Mouse (Mus musculus) v-Abl transformed pro-B cells (cell line): Measurements from ENCODE around the gene Gm21818.
"Not testable (repeated sequence)": the region's sequence is repeated elsewhere in the genome, so short reads cannot be mapped to it uniquely, and the experiment has no call there.

ENCODE experiments used
- in situ Hi-C, 2 experiments: fragments of 400-800 bp; cut with MboI; formaldehyde crosslinking; loops; one replicate each; pipeline ENCODE4 v1.15.1; 2025; ENCODE audit not compliant: unreplicated experiment in 2 of 2

The Gm21818 gene

DNA sequence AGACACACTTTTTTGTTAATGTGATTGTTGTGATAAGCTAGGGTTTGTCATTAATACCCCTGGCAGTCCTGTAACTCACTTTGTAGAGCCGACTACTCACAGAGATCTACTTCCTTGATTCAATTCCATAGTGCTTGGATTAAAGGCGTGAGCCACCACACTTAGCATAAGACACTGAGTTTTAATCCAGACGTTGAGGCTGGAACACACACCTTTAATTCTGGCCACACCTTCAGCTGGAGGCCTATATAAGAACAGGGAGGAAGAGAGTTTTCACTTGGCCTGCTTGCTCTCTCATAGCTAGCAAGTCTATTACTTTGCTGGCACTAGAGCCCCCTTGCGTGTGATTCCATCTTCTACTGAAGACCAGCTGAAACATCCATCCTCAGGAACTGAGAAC, at the start of gene Gm21818:
TSS of gene Gm21818 (plus strand) at position 301 of the 400 bp plus-strand sequence.
- in situ Hi-C loops = not testable (repeated sequence)

DNA sequence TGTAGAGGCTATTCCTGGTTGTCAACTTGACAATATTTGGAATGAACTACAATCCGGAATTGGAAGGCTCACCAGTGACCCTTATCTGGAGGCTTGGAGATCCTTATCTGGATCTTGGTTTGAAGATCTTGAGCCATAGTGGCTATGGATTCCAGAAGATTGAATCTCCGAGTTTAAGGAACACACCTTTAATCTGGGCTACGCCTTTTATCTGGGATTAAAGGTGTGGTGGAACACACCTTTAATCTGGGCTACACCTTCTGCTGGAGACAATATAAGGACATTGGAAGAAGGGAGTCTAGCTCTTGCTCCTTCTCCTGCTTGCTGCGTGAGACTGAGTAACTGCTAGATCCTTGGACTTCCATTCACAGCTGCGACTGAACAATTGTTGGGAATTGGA, 32.3 kb upstream of the Gm21818 start, which contains the start of gene Gm20767:
TSS of gene Gm20767 (plus strand) at position 301 of the 400 bp plus-strand sequence.
- in situ Hi-C loops = not testable (repeated sequence)

DNA sequence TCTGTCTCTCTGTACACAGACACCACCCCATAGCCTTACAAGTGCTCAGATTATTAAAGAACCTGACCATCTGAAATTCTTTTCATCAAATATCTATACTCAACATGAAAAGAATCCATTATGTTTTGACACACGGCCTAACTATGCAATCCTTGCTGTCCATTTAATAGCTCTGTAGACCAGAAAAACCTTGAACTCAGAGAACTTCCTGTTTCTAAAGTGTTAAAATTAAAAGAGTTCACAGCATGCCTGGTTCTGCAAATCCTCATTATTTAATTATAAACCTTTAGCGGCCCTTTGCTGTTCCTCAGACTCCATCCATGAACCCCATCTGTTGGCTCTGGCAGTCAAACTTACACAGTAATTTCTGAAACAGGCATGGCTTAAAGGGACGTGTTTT, 29.9 kb upstream of the Gm21818 start:
- in situ Hi-C loops = not testable (repeated sequence)

DNA sequence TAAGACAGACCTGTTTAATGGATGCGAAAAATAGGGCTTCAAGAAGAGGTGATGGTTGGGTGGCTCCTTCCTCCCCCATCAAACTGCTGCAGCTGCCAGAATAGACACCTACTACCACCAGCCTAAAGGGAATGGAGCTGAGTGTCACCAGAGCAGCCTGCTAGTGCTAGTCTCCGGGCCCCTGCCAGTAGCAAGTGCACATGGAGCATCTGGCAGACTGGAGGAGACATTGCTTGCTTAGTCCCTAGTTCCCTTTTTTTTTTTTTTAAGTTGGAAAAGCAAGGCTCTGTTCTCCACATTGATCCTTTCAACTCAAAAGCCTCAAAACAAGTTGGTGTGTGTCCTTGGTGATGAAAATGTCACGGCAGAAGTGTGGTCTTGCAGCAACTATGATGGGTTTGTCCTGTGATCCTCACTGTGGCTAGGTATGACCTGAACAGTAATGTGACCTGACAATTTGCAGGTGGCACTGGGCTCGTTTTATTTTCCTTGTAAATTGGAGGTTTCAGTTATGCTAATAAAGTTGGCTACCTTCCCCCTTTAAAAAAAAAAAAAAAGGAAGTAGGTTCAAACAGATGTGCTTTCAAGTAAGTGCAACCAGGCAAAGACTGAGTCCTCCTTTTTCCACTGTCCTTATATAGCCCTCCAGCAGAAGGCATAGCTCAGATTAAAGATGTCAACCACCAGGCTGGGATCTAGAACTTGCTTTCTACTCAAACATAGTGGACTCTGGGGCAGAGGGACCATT, 22.4 kb upstream of the Gm21818 start:
- in situ Hi-C loops = not testable (repeated sequence)

DNA sequence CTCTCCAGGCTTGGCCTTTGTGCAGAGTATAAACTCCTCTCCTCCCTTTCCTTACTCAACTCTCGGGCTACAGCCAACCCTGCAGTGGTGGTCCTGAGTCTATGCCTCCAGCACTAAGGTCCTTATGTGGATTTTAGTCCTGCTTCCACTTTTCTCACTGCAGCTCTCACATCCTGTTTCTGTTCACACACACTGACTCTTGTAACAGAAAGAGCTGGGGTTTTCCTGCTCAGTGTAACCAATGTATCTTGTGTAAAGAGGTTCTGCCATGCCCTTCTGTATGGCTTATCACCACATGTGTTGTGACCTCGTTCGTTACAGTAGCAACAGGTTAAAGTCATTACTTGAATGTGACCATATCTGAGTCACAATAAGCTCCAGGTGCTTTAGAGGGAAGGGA, 21.6 kb upstream of the Gm21818 start:
- in situ Hi-C loops = not testable (repeated sequence)

DNA sequence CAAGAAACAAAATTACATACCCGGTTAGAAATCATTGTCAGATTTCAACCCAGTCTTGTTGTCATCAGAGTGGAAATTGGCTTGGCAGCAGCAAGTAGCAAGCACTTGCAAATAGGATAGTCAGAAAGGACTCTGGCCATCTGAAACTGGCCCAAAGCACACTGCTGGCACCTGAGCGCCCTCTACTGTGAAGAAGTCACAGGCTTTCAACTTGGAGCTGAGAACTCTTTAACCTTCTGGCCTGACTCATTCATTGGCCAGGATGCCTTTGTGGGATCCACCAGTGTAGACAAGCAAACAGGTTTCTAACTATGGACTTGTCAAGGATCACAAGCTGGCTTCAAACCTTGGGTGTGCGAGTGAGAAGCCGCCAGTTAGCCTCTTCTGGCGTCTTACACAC, 3.9 kb upstream of the Gm21818 start:
- in situ Hi-C loops = not testable (repeated sequence)

DNA sequence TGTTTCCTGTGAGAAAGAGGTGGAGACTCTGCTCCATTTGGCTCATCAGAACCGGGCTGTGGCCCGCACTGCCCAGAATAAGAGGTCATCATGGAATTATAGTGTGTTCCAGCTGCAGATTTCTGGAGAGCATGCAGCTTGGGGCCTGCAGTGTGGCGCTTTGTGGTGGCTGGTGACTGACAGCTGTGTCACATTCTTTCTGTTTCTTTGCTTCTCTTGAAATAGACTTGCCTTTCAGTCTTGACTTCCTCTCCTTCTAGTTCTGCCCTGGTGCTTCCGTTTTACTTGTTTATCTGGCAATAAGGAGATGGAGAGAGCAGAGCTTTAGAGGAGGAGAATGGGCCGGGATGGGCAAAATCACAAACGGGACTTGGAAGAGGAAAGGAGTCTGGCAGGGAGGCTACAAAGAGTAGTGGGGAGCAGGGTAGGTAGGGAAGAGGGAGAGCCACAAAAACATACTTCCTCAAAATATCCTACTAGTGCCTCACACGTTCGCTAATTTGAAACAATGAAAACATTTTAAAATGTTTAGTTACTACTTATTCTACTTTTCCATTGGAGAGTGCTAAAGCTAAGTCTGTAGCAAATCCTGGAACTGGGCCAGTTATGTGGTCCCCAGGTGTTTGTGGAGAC, 24.1 kb downstream of the Gm21818 start:
- in situ Hi-C loops = not testable (repeated sequence)

DNA sequence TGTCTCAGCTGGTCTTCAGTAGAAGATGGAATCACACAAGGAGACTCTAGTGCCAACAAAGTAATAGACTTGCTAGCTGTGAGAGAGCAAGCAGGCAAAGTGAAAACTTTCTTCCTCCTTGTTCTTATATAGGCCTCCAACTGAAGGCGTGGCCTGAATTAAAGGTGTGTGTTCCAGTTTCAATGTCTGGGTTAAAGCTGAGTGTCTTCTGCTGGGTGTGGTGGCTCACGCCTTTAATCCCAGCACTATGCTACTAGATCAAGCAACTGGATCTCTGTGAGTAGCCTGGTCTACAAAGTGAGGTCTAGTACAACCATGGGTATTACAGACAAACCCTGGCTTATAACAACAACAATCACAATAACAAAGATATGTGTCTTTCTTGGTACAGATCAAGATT, 43.6 kb downstream of the Gm21818 start, which contains the start of gene Gm21762:
TSS of gene Gm21762 (minus strand) at position 101 of the 400 bp plus-strand sequence.
- in situ Hi-C loops = not testable (repeated sequence)

DNA sequence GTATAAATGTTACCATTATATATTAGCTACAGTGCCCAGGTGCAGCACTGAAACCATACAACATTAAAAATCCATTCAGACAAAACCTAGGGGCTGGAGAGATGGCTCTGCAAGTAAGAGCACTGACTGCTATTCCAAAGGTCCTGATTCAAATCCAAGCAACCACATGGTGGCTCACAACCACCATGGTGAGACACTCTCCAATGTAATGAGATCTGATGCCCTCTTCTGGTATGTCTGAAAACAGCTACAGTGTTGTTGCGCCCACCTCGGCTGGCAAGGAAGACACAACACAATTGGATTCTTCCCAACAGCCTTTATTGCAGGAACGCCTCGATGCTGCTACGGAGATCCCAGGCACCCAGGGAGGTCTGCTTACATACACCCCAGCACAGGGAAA, 48.7 kb downstream of the Gm21818 start:
- in situ Hi-C loops = not testable (repeated sequence)

DNA sequence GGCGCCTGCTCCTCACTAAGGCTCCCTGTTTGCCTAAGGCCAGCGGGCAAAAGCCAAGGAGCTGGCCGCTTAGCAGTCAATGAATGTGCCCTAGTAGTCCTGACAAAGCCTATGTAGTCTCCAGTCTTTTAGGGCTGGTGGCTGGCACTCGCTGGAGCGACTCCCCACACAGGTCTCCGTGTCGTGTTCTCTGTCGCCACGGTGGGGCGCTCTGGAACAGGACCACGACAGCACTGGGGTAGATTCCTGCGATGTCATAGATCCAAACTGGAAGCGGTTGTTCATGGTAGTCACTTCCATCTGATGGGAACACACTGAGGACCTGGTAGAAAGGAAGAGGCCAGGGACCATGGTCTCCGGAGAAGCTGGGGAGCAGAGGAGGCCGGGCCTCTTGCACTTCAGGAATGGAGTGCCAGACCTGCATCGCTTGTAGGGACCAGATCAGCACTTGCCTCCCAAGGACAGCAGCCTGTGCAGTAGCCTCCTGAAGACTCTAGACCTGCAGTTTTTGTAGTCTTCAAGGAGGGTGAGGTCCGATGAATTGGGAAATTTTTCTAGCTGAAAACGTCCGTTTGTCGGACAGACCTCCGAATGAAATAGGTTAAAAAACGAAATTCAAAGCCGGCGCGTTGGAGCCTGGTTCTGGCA, 50.9 kb downstream of the Gm21818 start:
- in situ Hi-C loops = not testable (repeated sequence)
